Mouse (Mus musculus) forelimb bud, embryonic 11.5 days (tissue): ENCODE measurements around the gene Prl3d1.
"Not testable (repeated sequence)": the region's sequence is repeated elsewhere in the genome, so short reads cannot be mapped to it uniquely, and the experiment has no call there.

ENCODE experiments used
- DNase-seq: peaks from one replicate; pipeline ENCODE4 v3.0.0-alpha.2; 2012; ENCODE audit warnings: low read depth, low spot score

Prl3d1 gene

GRCm38 (mm10) chr13:27093890-27094289, at the start of gene Prl3d1:
Gene Prl3d1, plus strand, starts transcription at chr13:27094190.
- not testable (repeated sequence) for DNase-seq

- no peak for DNase-seq
These were observed 36.7 kb upstream of the Prl3d1 start, which contains the start of gene Prl for GRCm38 (mm10) chr13:27057270-27057669. Gene Prl, plus strand, starts transcription at chr13:27057570.

GRCm38 (mm10) chr13:27059177-27059576, 34.8 kb upstream of the Prl3d1 start:
- no peak for DNase-seq

- not testable (repeated sequence) for DNase-seq
These were observed 27.4 kb downstream of the Prl3d1 start, which contains the start of gene Prl3d2 for GRCm38 (mm10) chr13:27121398-27121797. Gene Prl3d2, plus strand, starts transcription at chr13:27121698.

GRCm38 (mm10) chr13:27148264-27148663, 54.3 kb downstream of the Prl3d1 start:
- DNase-seq: no peak
